Comparison of ENCODE assay signal across 13 mouse cellular contexts in genomic region chr1:92038714-92039113, GRCm38 (mm10).
A peak's percentile ranks its signal among the peaks of the same experiment; 100 is the strongest.
DNase-seq lines count a peak whose midpoint lies in the region; ATAC-seq lines count a peak whose summit lies in the region.
"Had no signal": no experiment of that assay in that cellular context is flagged by ENCODE, and none has a peak within 500 bp of the region (broad histone marks: within the 10 kb centered on the region; RNA-seq: fewer than 3 reads in every experiment).

No protein-coding gene starts in this region.

- peak; percentile 77 for DNase-seq in heart, adult 11 months
- no peak for DNase-seq in heart, postnatal 25 days (ENCODE audit: low spot score)
- peak; percentile 34 for DNase-seq in midbrain, embryonic 14.5 days
- DNase-seq in retina, postnatal 7 days (ENCODE audit: low read depth, low spot score) = peak; percentile 5
- DNase-seq: adrenal gland, adult 8-10 months; embryo, embryonic 11 days; heart, adult 2 months; heart, postnatal 14 days; kidney, adult 18-20 months; thymus, postnatal 4 days had no signal

- H3K27ac ChIP-seq in midbrain, embryonic 14.5 days (replicated peaks; ENCODE audit: low read depth, low read length) = no peak overlapping the region
- no peak overlapping the region for H3K27ac ChIP-seq in midbrain, embryonic 13.5 days
- 0 out of 2 replicates have a peak overlapping the region, but pooled peaks have one; percentile 2 for H3K27ac ChIP-seq in forebrain, embryonic 16.5 days (ENCODE audit: low read length)
- H3K27ac ChIP-seq: heart, adult 2 months had no signal

- 46% methylated on average over 1 of the region's 1 CpGs for whole genome bisulfite sequencing in midbrain, embryonic 14.5 days
- WGBS in midbrain, embryonic 13.5 days = 76% methylated on average over 1 of the region's 1 CpGs
- WGBS in forebrain, embryonic 16.5 days = 31% methylated on average over 1 of the region's 1 CpGs

- no peak; the same call in 1 of the 2 replicates for ATAC-seq in midbrain, embryonic 14.5 days (ENCODE audit: low FRiP score, low TSS enrichment)
- ATAC-seq in midbrain, embryonic 13.5 days = no peak
- ATAC-seq in forebrain, embryonic 16.5 days = peak; percentile 73
- no peak for ATAC-seq in erythroblast, adult 5-6 weeks (replicated peaks; ENCODE audit: low FRiP score, poor library complexity, severe bottlenecking)

- H3K9me3 ChIP-seq in midbrain, embryonic 14.5 days (ENCODE audit: control insufficient read depth, low read length) = no peaks in the 10 kb centered on the region
- H3K9me3 ChIP-seq in midbrain, embryonic 13.5 days = no peaks in the 10 kb centered on the region
- H3K9me3 ChIP-seq in forebrain, embryonic 16.5 days (ENCODE audit: control insufficient read depth, low read length) = no peaks in the 10 kb centered on the region

- H3K9ac ChIP-seq in midbrain, embryonic 14.5 days (replicated peaks; ENCODE audit: low read length) = no peak overlapping the region
- no peak overlapping the region for H3K9ac ChIP-seq in midbrain, embryonic 13.5 days (replicated peaks)
- no peak overlapping the region for H3K9ac ChIP-seq in forebrain, embryonic 16.5 days (replicated peaks; ENCODE audit: low read depth, low read length)

- intact Hi-C loops in heart, postnatal 25 days (cut with DNase I) = no loop called here

- H3K4me2 ChIP-seq in midbrain, embryonic 14.5 days (ENCODE audit: low read length) = no peak overlapping the region
- H3K4me2 ChIP-seq in midbrain, embryonic 13.5 days (replicated peaks) = no peak overlapping the region
- H3K4me2 ChIP-seq in forebrain, embryonic 16.5 days (ENCODE audit: low read length) = no peak overlapping the region

- H3K27me3 ChIP-seq in midbrain, embryonic 14.5 days (ENCODE audit: control insufficient read depth, insufficient read depth, low read length) = no peaks in the 10 kb centered on the region
- H3K27me3 ChIP-seq in midbrain, embryonic 13.5 days = no peaks in the 10 kb centered on the region
- H3K27me3 ChIP-seq in forebrain, embryonic 16.5 days (replicated peaks; ENCODE audit: control insufficient read depth, insufficient read depth, low read length) = no peaks in the 10 kb centered on the region

- H3K36me3 ChIP-seq in midbrain, embryonic 14.5 days (ENCODE audit: control insufficient read depth, insufficient read depth, low read length) = no peaks in the 10 kb centered on the region
- H3K36me3 ChIP-seq in midbrain, embryonic 13.5 days = no peaks in the 10 kb centered on the region
- no peaks in the 10 kb centered on the region for H3K36me3 ChIP-seq in forebrain, embryonic 16.5 days (ENCODE audit: control insufficient read depth, insufficient read depth)

- 0 out of 2 replicates have a peak, but pooled peaks cover 3% of the 10 kb centered on the region for H3K4me1 ChIP-seq in midbrain, embryonic 14.5 days (ENCODE audit: control insufficient read depth, insufficient read depth, low read length)
- peaks cover 25% of the 10 kb centered on the region for H3K4me1 ChIP-seq in midbrain, embryonic 13.5 days (replicated peaks)
- H3K4me1 ChIP-seq in forebrain, embryonic 16.5 days (replicated peaks; ENCODE audit: control insufficient read depth, insufficient read depth, low read length) = peaks cover 9% of the 10 kb centered on the region

- no peak overlapping the region for H3K4me3 ChIP-seq in midbrain, embryonic 14.5 days (replicated peaks; ENCODE audit: low read depth, low read length)
- no peak overlapping the region for H3K4me3 ChIP-seq in midbrain, embryonic 13.5 days (replicated peaks)
- H3K4me3 ChIP-seq in forebrain, embryonic 16.5 days (replicated peaks; ENCODE audit: low read length) = no peak overlapping the region
- H3K4me3 ChIP-seq: heart, adult 2 months had no signal
